9 mouse cellular contexts compared by ENCODE assay signal in genomic region chr11:98392645-98393044, GRCm38 (mm10). TPM values are rescaled to one million over a fixed set of nuclear protein-coding genes. Genes with fewer than 3 reads are reported as not detected.
A peak's percentile ranks its signal among the peaks of the same experiment; 100 is the strongest.
DNase-seq lines count a peak whose midpoint lies in the region; ATAC-seq lines count a peak whose summit lies in the region.
"Had no signal": no experiment of that assay in that cellular context is flagged by ENCODE, and none has a peak within 500 bp of the region (broad histone marks: within the 10 kb centered on the region; RNA-seq: fewer than 3 reads in every experiment).

No protein-coding gene starts in this region.

- H3K36me3 ChIP-seq in lung, embryonic 16.5 days (ENCODE audit: control insufficient read depth, insufficient read depth, low read length): no peaks in the 10 kb centered on the region
- H3K36me3 ChIP-seq in embryonic facial prominence, embryonic 12.5 days: no peaks in the 10 kb centered on the region
- H3K36me3 ChIP-seq in limb, embryonic 12.5 days: peaks cover 3% of the 10 kb centered on the region; the same call in 1 of the 2 replicates
- no peaks in the 10 kb centered on the region for H3K36me3 ChIP-seq in stomach, embryonic 15.5 days
- H3K36me3 ChIP-seq: neural tube, embryonic 13.5 days had no signal

- no peak overlapping the region for H3K4me3 ChIP-seq in lung, embryonic 16.5 days (ENCODE audit: low read length)
- no peak overlapping the region for H3K4me3 ChIP-seq in embryonic facial prominence, embryonic 12.5 days
- H3K4me3 ChIP-seq in limb, embryonic 12.5 days (replicated peaks): no peak overlapping the region
- H3K4me3 ChIP-seq in stomach, embryonic 15.5 days (replicated peaks): no peak overlapping the region
- H3K4me3 ChIP-seq: neural tube, embryonic 13.5 days had no signal

- peak overlapping the region; percentile 4; the same call in 1 of the 2 replicates for H3K4me2 ChIP-seq in lung, embryonic 16.5 days (ENCODE audit: low read depth, low read length)
- peak overlapping the region; percentile 8; the same call in 1 of the 2 replicates for H3K4me2 ChIP-seq in embryonic facial prominence, embryonic 12.5 days (replicated peaks)
- no peak overlapping the region for H3K4me2 ChIP-seq in limb, embryonic 12.5 days
- 0 out of 2 replicates have a peak overlapping the region, but pooled peaks have one; percentile 16 for H3K4me2 ChIP-seq in stomach, embryonic 15.5 days
- H3K4me2 ChIP-seq: neural tube, embryonic 13.5 days had no signal

- no peak for ATAC-seq in lung, embryonic 16.5 days (ENCODE audit: low read depth)
- no peak for ATAC-seq in embryonic facial prominence, embryonic 12.5 days (ENCODE audit: insufficient number of reproducible peaks, insufficient read depth, low FRiP score, low TSS enrichment)
- ATAC-seq in limb, embryonic 12.5 days (ENCODE audit: insufficient number of reproducible peaks, insufficient read depth, low FRiP score, low TSS enrichment, low read depth): no peak
- no peak for ATAC-seq in stomach, embryonic 15.5 days (ENCODE audit: insufficient read depth, low FRiP score, low read depth)
- ATAC-seq in CD4-positive, CD25-positive, alpha-beta regulatory T cell, adult 4 months: no peak

- 40% methylated on average over 4 of the region's 4 CpGs for WGBS in lung, embryonic 16.5 days
- 40% methylated on average over 4 of the region's 4 CpGs for WGBS in embryonic facial prominence, embryonic 12.5 days
- 43% methylated on average over 4 of the region's 4 CpGs for WGBS in limb, embryonic 12.5 days
- 55% methylated on average over 4 of the region's 4 CpGs for WGBS in stomach, embryonic 15.5 days

- H3K4me1 ChIP-seq in lung, embryonic 16.5 days (replicated peaks; ENCODE audit: control insufficient read depth, insufficient read depth, low read length): peaks cover 45% of the 10 kb centered on the region
- H3K4me1 ChIP-seq in embryonic facial prominence, embryonic 12.5 days: peaks cover 22% of the 10 kb centered on the region; the same call in 1 of the 2 replicates
- H3K4me1 ChIP-seq in limb, embryonic 12.5 days (replicated peaks): peaks cover 13% of the 10 kb centered on the region
- H3K4me1 ChIP-seq in stomach, embryonic 15.5 days: peaks cover 33% of the 10 kb centered on the region

- peaks cover 3% of the 10 kb centered on the region; the same call in 1 of the 2 replicates for H3K27me3 ChIP-seq in lung, embryonic 16.5 days (ENCODE audit: control insufficient read depth, insufficient read depth, low read depth, low read length)
- H3K27me3 ChIP-seq in embryonic facial prominence, embryonic 12.5 days: peaks cover 49% of the 10 kb centered on the region
- H3K27me3 ChIP-seq in limb, embryonic 12.5 days: peaks cover 63% of the 10 kb centered on the region
- H3K27me3 ChIP-seq in stomach, embryonic 15.5 days (replicated peaks): peaks cover 7% of the 10 kb centered on the region

- DNase-seq in lung, adult 18-20 months: no peak
- no peak for DNase-seq in urinary bladder, postnatal 25 days (ENCODE audit: low spot score)
- DNase-seq in gastrocnemius, adult 18-20 months (ENCODE audit: low spot score): no peak

- peak overlapping the region; percentile 90 for H3K27ac ChIP-seq in lung, embryonic 16.5 days (ENCODE audit: low read length)
- H3K27ac ChIP-seq in embryonic facial prominence, embryonic 12.5 days: 0 out of 2 replicates have a peak overlapping the region, but pooled peaks have one; percentile 23
- H3K27ac ChIP-seq in limb, embryonic 12.5 days: peak overlapping the region; percentile 23; the same call in 1 of the 2 replicates
- peak overlapping the region; percentile 83 for H3K27ac ChIP-seq in stomach, embryonic 15.5 days
- H3K27ac ChIP-seq: neural tube, embryonic 13.5 days had no signal

- no peaks in the 10 kb centered on the region for H3K9me3 ChIP-seq in lung, embryonic 16.5 days (ENCODE audit: control insufficient read depth, low read length)
- H3K9me3 ChIP-seq in embryonic facial prominence, embryonic 12.5 days: no peaks in the 10 kb centered on the region
- H3K9me3 ChIP-seq in limb, embryonic 12.5 days: no peaks in the 10 kb centered on the region
- no peaks in the 10 kb centered on the region for H3K9me3 ChIP-seq in stomach, embryonic 15.5 days
- H3K9me3 ChIP-seq: neural tube, embryonic 13.5 days had no signal

- H3K9ac ChIP-seq in lung, embryonic 16.5 days (ENCODE audit: low read length): peak overlapping the region; percentile 10; the same call in 1 of the 2 replicates
- H3K9ac ChIP-seq in embryonic facial prominence, embryonic 12.5 days: peak overlapping the region; percentile 17; the same call in 1 of the 2 replicates
- 0 out of 2 replicates have a peak overlapping the region, but pooled peaks have one; percentile 23 for H3K9ac ChIP-seq in limb, embryonic 12.5 days (replicated peaks)
- H3K9ac ChIP-seq in stomach, embryonic 15.5 days: no peak overlapping the region
- H3K9ac ChIP-seq: neural tube, embryonic 13.5 days had no signal

RNA-seq across cellular contexts. Expression of gene Pnmt, which starts 6.4 kb away (rescaled TPM):
- 0.13 TPM in 1 of 2 replicates, not detected in the other for polyA plus RNA-seq in lung, embryonic 16.5 days (2015; fragmentation: Nextera tagmentation; extraction: Ambion mirVana)
- polyA plus RNA-seq in embryonic facial prominence, embryonic 12.5 days (2016; fragmentation: Nextera tagmentation; extraction: Ambion mirVana): 0.33 TPM in 1 of 2 replicates, not detected in the other
- polyA plus RNA-seq in limb, embryonic 12.5 days (2016; fragmentation: Nextera tagmentation; extraction: Ambion mirVana): 0.37 and 0.41 TPM in 2 replicates
- polyA plus RNA-seq in stomach, embryonic 15.5 days (2015; fragmentation: Nextera tagmentation; extraction: Ambion mirVana): 0.22 TPM in 1 of 2 replicates, not detected in the other
- 1 to 10 TPM; 1.2 to 8.2 TPM for total RNA-seq in gastrocnemius, adult 18-20 months (2021)
- polyA plus RNA-seq in CD4-positive, CD25-positive, alpha-beta regulatory T cell, adult 4 months (2017; shearing (Covaris generic)): not detected

RNA-seq across cellular contexts. Expression of gene Pgap3, which starts 7.6 kb away (rescaled TPM):
- polyA plus RNA-seq in lung, embryonic 16.5 days (2015; fragmentation: Nextera tagmentation; extraction: Ambion mirVana): 15.0 and 16.2 TPM in 2 replicates
- 9.8 and 10.4 TPM in 2 replicates for polyA plus RNA-seq in embryonic facial prominence, embryonic 12.5 days (2016; fragmentation: Nextera tagmentation; extraction: Ambion mirVana)
- polyA plus RNA-seq in limb, embryonic 12.5 days (2016; fragmentation: Nextera tagmentation; extraction: Ambion mirVana): 7.9 and 9.7 TPM in 2 replicates
- 13.0 and 15.7 TPM in 2 replicates for polyA plus RNA-seq in stomach, embryonic 15.5 days (2015; fragmentation: Nextera tagmentation; extraction: Ambion mirVana)
- 1 to 10 TPM; 2.3 to 3.7 TPM for total RNA-seq in gastrocnemius, adult 18-20 months (2021)
- polyA plus RNA-seq in CD4-positive, CD25-positive, alpha-beta regulatory T cell, adult 4 months (2017; shearing (Covaris generic)): 10 to 100 TPM in 1 of 2 experiments, 1 to 10 TPM in 1; 6.7 to 11.6 TPM

RNA-seq across cellular contexts. Expression of gene Tcap, which starts 9.0 kb away (rescaled TPM):
- polyA plus RNA-seq in lung, embryonic 16.5 days (2015; fragmentation: Nextera tagmentation; extraction: Ambion mirVana): 6.7 and 8.0 TPM in 2 replicates
- 1.5 and 1.7 TPM in 2 replicates for polyA plus RNA-seq in embryonic facial prominence, embryonic 12.5 days (2016; fragmentation: Nextera tagmentation; extraction: Ambion mirVana)
- polyA plus RNA-seq in limb, embryonic 12.5 days (2016; fragmentation: Nextera tagmentation; extraction: Ambion mirVana): 4.7 TPM in 2 replicates
- 0.23 and 0.43 TPM in 2 replicates for polyA plus RNA-seq in stomach, embryonic 15.5 days (2015; fragmentation: Nextera tagmentation; extraction: Ambion mirVana)
- total RNA-seq in gastrocnemius, adult 18-20 months (2021): 1,000 to 10,000 TPM; 3,864 to 4,194 TPM
- not detected for polyA plus RNA-seq in CD4-positive, CD25-positive, alpha-beta regulatory T cell, adult 4 months (2017; shearing (Covaris generic))

RNA-seq across cellular contexts. Expression of gene Erbb2, which starts 19.6 kb away (rescaled TPM):
- 39.3 and 41.4 TPM in 2 replicates for polyA plus RNA-seq in lung, embryonic 16.5 days (2015; fragmentation: Nextera tagmentation; extraction: Ambion mirVana)
- polyA plus RNA-seq in embryonic facial prominence, embryonic 12.5 days (2016; fragmentation: Nextera tagmentation; extraction: Ambion mirVana): 47.4 and 49.4 TPM in 2 replicates
- polyA plus RNA-seq in limb, embryonic 12.5 days (2016; fragmentation: Nextera tagmentation; extraction: Ambion mirVana): 40.8 and 45.7 TPM in 2 replicates
- 40.6 and 42.4 TPM in 2 replicates for polyA plus RNA-seq in stomach, embryonic 15.5 days (2015; fragmentation: Nextera tagmentation; extraction: Ambion mirVana)
- 1 to 10 TPM; 1.1 to 1.7 TPM for total RNA-seq in gastrocnemius, adult 18-20 months (2021)
- under 1 TPM; 0.07 to 0.23 TPM for polyA plus RNA-seq in CD4-positive, CD25-positive, alpha-beta regulatory T cell, adult 4 months (2017; shearing (Covaris generic))

RNA-seq across cellular contexts. Expression of gene Stard3, which starts 34.5 kb away (rescaled TPM):
- polyA plus RNA-seq in lung, embryonic 16.5 days (2015; fragmentation: Nextera tagmentation; extraction: Ambion mirVana): 55.9 and 61.3 TPM in 2 replicates
- 39.6 and 47.6 TPM in 2 replicates for polyA plus RNA-seq in embryonic facial prominence, embryonic 12.5 days (2016; fragmentation: Nextera tagmentation; extraction: Ambion mirVana)
- 39.9 and 41.9 TPM in 2 replicates for polyA plus RNA-seq in limb, embryonic 12.5 days (2016; fragmentation: Nextera tagmentation; extraction: Ambion mirVana)
- 41.1 and 46.4 TPM in 2 replicates for polyA plus RNA-seq in stomach, embryonic 15.5 days (2015; fragmentation: Nextera tagmentation; extraction: Ambion mirVana)
- 10 to 100 TPM; 11.1 to 13.6 TPM for total RNA-seq in gastrocnemius, adult 18-20 months (2021)
- polyA plus RNA-seq in CD4-positive, CD25-positive, alpha-beta regulatory T cell, adult 4 months (2017; shearing (Covaris generic)): 10 to 100 TPM; 41.2 to 63.9 TPM

Comparison
In these comparisons a context has a peak if more than half of its experiments do, and no peak if none do; other contexts are left out.
1. H3K27ac ChIP-seq: peak in every context shown above with its lines; median percentile 90 in lung, embryonic 16.5 days; 83 in stomach, embryonic 15.5 days; 23 in embryonic facial prominence, embryonic 12.5 days; 23 in limb, embryonic 12.5 days.